Mouse (Mus musculus) right cerebral cortex, adult 2 months (tissue): ENCODE data around the gene Tmem234.

Source experiments
- DNase-seq, 2 experiments: peaks; one replicate each; pipeline ENCODE4 v3.0.0; 2021 to 2022; ENCODE audit warnings: low spot score in 2 of 2

The Tmem234 gene

GRCm38 (mm10) chr4:129671491-129672082, 71.1 kb downstream of the Tmem234 start:
- peak; percentile 38 to 41 for DNase-seq

- DNase-seq: peak; percentile 95 to 96
Observed at GRCm38 (mm10) chr4:129672083-129672877, 71.8 kb downstream of the Tmem234 start, which contains the start of gene Kpna6. Gene Kpna6 (minus strand): TSS chr4:129672767.

GRCm38 (mm10) chr4:129672878-129673449, 72.5 kb downstream of the Tmem234 start:
- DNase-seq: no peak
